Mouse (Mus musculus) stomach, embryonic 15.5 days (tissue): Measurements from ENCODE around the gene Adamts17. TPM values are rescaled to one million over a fixed set of nuclear protein-coding genes. Genes with fewer than 3 reads are reported as not detected.

Experiments
- ATAC-seq: fragments of 200-750 bp; cut with Nextera tagmentation; 2 replicates; pipeline ENCODE4 v1.8.0; 2017; ENCODE audit warnings: low read depth, moderate number of reproducible peaks, moderate TSS enrichment; ENCODE audit not compliant: insufficient read depth, low FRiP score
- H3K27ac ChIP-seq: fragments of 300-500 bp; sonication (generic); 2 replicates; pipeline ENCODE4 v1.5.1; 2015; ENCODE audit warnings: mild to moderate bottlenecking, inconsistent platforms
- H3K27me3 ChIP-seq: fragments of 300-500 bp; sonication (generic); replicated peaks from 2 replicates; pipeline ENCODE4 v1.6.1; 2015; ENCODE audit warnings: inconsistent platforms
- H3K36me3 ChIP-seq: fragments of 300-500 bp; sonication (generic); 2 replicates; pipeline ENCODE4 v1.6.1; 2015; ENCODE audit warnings: inconsistent platforms
- H3K4me1 ChIP-seq: fragments of 300-500 bp; sonication (generic); 2 replicates; pipeline ENCODE4 v1.6.1; 2015; ENCODE audit warnings: inconsistent platforms
- H3K4me2 ChIP-seq: fragments of 300-500 bp; sonication (generic); 2 replicates; pipeline ENCODE4 v1.6.1; 2015; ENCODE audit warnings: mild to moderate bottlenecking, inconsistent platforms
- H3K4me3 ChIP-seq: fragments of 300-500 bp; sonication (generic); replicated peaks from 2 replicates; pipeline ENCODE4 v1.5.1; 2015; ENCODE audit warnings: inconsistent platforms
- H3K9ac ChIP-seq: fragments of 300-500 bp; sonication (generic); 2 replicates; pipeline ENCODE4 v1.6.1; 2015; ENCODE audit warnings: inconsistent platforms
- H3K9me3 ChIP-seq: fragments of 300-500 bp; sonication (generic); 2 replicates; pipeline ENCODE4 v1.6.1; 2016; ENCODE audit warnings: inconsistent platforms
- WGBS: fragments of 180-500 bp; shearing (Covaris S2); methylation state at CpG from one replicate; pipeline ENCODE4 v1.1.7; 2015; 5-methylcytosine and 5-hydroxymethylcytosine counted together
- polyA plus RNA-seq: library from polyadenylated mRNA; unstranded; fragments of >200 nt; fragmentation: Nextera tagmentation; extraction: Ambion mirVana; gene quantifications from 2 replicates; pipeline ENCODE4 v1.2.1, GENCODE M21; 2015

The Adamts17 gene
- polyA plus RNA-seq, 1 experiment from 2014 or later, result 5.6 TPM

- no peak overlapping the region for H3K27ac ChIP-seq
- no peak overlapping the region for H3K4me2 ChIP-seq
- H3K9ac ChIP-seq, result no peak overlapping the region
- no peak for ATAC-seq
- H3K4me3 ChIP-seq, result no peak overlapping the region
- no peaks in the 10 kb centered on the region for H3K27me3 ChIP-seq
- peaks cover 12% of the 10 kb centered on the region for H3K4me1 ChIP-seq
- no peaks in the 10 kb centered on the region for H3K36me3 ChIP-seq
- WGBS, result 54% methylated on average over 9 of the region's 9 CpGs
- H3K9me3 ChIP-seq, result no peaks in the 10 kb centered on the region
Observed at GRCm38 (mm10) chr7:66847299-66847698, 7.8 kb downstream of the Adamts17 start.

DNA sequence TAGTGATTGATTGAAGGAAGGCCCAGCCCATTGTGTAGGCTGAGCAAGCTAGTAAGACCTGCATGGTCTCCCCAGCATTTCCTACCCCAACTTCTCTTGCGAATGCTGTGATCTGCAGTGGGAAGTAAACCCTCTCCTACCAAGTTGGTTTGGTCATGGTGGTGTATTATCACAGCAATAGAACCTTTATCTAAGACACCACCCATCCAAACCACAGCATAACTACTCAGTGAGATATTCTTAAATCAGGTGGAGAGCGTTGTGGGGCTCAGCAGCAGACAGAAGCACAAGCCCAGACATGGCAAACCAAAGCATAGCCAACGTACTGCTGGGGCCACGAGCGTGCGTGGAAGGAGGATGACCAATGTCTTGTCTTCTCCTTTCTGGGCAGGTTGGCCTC lies 9.8 kb downstream of the Adamts17 start:
- no peaks in the 10 kb centered on the region for H3K27me3 ChIP-seq
- H3K36me3 ChIP-seq, result no peaks in the 10 kb centered on the region
- no peaks in the 10 kb centered on the region for H3K4me1 ChIP-seq

DNA sequence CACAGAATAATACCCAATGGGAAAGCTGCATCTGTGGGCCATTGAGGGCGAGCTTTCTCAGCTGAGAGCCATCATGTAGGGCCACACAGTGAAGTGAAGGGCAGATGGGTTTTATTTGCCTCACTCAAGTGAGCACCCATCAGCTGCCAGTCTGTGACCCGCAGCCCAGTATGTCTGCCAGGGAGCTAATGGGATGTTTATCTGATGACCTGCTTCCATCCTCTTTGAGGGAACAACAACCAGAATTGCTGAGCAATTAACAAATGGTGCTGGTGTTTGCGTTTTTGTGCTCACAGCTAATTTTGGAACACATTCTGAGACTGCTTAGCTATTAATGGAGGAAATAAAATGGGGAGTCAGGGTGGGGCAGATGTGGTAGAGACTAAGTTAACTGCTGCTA lies 12.6 kb downstream of the Adamts17 start:
- 72% methylated on average over 3 of the region's 3 CpGs for WGBS

More for the DNA sequence above, 9.8 kb downstream of the Adamts17 start:
- no peak for ATAC-seq
- Histone ChIP-seq H3K4me3 (no peak overlapping the region), H3K4me2 (no peak overlapping the region), H3K27ac (no peak overlapping the region), H3K9me3 (no peaks in the 10 kb centered on the region), H3K9ac (no peak overlapping the region)
- whole genome bisulfite sequencing, result 92% methylated on average over 6 of the region's 6 CpGs

DNA sequence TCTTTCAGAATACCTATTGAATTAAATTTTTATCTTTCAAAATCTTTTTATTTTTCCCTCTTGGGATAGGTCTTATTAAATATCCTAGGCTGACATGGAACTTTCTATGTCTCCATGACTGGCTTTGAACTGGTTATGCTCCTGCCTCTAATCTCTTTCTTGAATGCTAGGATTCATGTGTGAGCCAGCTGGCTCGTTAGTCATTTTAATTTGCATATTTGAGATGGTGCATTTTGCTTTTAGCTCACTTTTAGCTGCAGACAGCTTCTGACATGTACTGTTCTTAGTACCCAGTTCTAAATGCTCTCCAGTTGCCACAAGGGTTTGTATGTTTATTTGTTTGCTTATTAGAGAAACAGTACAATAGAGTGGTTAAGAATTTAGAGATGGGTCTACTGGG lies 18.1 kb downstream of the Adamts17 start:
- Histone ChIP-seq H3K9ac (no peak overlapping the region), H3K4me3 (no peak overlapping the region), H3K36me3 (0 out of 2 replicates have a peak, but pooled peaks cover 2% of the 10 kb centered on the region), H3K27ac (no peak overlapping the region), H3K4me2 (no peak overlapping the region), H3K9me3 (no peaks in the 10 kb centered on the region), H3K27me3 (no peaks in the 10 kb centered on the region), H3K4me1 (no peaks in the 10 kb centered on the region)
- WGBS, result 80% methylated on average over 1 of the region's 1 CpGs
- ATAC-seq, result no peak

More for the DNA sequence above, 12.6 kb downstream of the Adamts17 start:
- Histone ChIP-seq H3K4me1 (no peaks in the 10 kb centered on the region), H3K36me3 (0 out of 2 replicates have a peak, but pooled peaks cover 2% of the 10 kb centered on the region), H3K4me2 (no peak overlapping the region), H3K27ac (no peak overlapping the region), H3K27me3 (no peaks in the 10 kb centered on the region), H3K4me3 (no peak overlapping the region), H3K9me3 (no peaks in the 10 kb centered on the region), H3K9ac (no peak overlapping the region)
- no peak for ATAC-seq

DNA sequence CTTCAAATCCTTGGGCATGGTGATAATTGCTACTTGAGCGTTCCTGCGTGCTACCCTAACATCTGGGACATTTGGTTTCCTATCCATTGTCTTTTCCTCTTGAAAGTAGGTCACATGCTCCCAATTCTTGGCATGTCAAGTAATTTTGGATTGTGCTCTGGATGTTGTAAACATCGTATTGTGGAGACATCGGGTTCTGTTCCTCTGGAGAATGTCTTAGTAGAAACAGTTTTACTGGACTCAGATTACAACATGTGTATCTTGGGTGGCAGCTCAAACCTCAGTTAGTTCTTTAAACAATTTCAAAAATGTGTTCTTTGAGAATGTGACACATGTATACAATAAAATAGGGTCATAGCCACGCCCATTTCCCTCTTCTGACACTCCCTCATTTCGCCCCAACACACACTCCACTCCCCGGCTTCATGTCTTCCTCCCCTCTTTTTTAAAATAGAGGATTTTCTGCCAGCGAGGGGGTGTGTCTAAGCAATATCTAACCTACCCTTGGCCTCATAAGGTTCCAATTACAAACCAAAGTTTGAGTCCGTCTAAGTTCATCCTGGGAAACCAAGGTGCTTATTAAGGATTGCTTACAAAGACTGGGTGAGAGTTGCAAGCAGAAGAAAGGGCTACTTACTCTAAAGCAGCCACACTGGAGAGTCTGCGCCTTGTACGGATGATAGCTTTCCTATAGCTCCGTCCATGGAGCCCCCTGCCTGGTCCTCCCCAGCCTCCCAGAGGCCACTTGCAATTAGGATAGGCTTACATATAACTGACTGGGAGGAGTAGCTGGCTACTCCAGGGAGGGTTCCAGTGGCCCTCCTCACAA lies 18.9 kb downstream of the Adamts17 start:
- Histone ChIP-seq H3K9ac (no peak overlapping the region), H3K4me2 (no peak overlapping the region), H3K36me3 (0 out of 2 replicates have a peak, but pooled peaks cover 2% of the 10 kb centered on the region), H3K27me3 (no peaks in the 10 kb centered on the region), H3K4me1 (no peaks in the 10 kb centered on the region), H3K9me3 (no peaks in the 10 kb centered on the region), H3K27ac (no peak overlapping the region), H3K4me3 (no peak overlapping the region)
- no peak for ATAC-seq
- WGBS, result 48% methylated on average over 12 of the region's 12 CpGs

- 87% methylated on average over 5 of the region's 5 CpGs for WGBS
- Histone ChIP-seq H3K27me3 (no peaks in the 10 kb centered on the region), H3K4me2 (no peak overlapping the region), H3K4me1 (no peaks in the 10 kb centered on the region), H3K4me3 (no peak overlapping the region), H3K27ac (no peak overlapping the region), H3K36me3 (0 out of 2 replicates have a peak, but pooled peaks cover 2% of the 10 kb centered on the region), H3K9me3 (no peaks in the 10 kb centered on the region), H3K9ac (no peak overlapping the region)
- ATAC-seq, result no peak
Observed at GRCm38 (mm10) chr7:66859220-66859619, 19.7 kb downstream of the Adamts17 start.

- Histone ChIP-seq H3K27me3 (no peaks in the 10 kb centered on the region), H3K4me2 (no peak overlapping the region), H3K4me3 (no peak overlapping the region), H3K36me3 (no peaks in the 10 kb centered on the region), H3K27ac (peak overlapping the region; percentile 90), H3K4me1 (peaks cover 17% of the 10 kb centered on the region), H3K9ac (no peak overlapping the region), H3K9me3 (no peaks in the 10 kb centered on the region)
- ATAC-seq, result no peak
- WGBS, result 54% methylated on average over 19 of the region's 19 CpGs
Observed at GRCm38 (mm10) chr7:66866944-66867718, 27.6 kb downstream of the Adamts17 start.

- 40% methylated on average over 13 of the region's 13 CpGs for WGBS
- Histone ChIP-seq H3K4me1 (peaks cover 21% of the 10 kb centered on the region), H3K9me3 (no peaks in the 10 kb centered on the region), H3K4me3 (no peak overlapping the region), H3K4me2 (no peak overlapping the region), H3K27ac (peak overlapping the region; percentile 90), H3K9ac (no peak overlapping the region), H3K36me3 (no peaks in the 10 kb centered on the region), H3K27me3 (no peaks in the 10 kb centered on the region)
- peak; percentile 49; the same call in 1 of the 2 replicates for ATAC-seq
Observed at GRCm38 (mm10) chr7:66867719-66868501, 28.4 kb downstream of the Adamts17 start.

DNA sequence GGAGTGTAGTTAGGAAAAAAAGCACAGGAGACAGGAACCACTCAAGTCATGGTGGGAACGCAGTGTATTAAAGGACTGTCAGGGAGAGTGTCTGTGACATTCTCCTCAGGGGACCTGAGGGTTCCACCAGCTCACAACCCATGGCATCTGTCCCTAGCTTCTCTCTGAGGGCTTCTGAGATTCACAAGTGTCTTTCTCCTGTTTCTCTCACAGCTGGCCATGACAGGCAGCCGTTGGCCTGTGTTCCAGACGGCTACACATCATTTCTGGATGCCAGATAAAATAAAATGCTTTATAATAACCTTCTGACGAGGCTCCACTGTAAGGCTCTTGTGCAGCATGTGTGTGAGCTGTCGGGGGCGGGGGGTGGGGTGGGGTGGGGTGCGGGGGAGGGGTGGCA lies 32.0 kb downstream of the Adamts17 start:
- Histone ChIP-seq H3K9ac (no peak overlapping the region), H3K4me3 (no peak overlapping the region), H3K4me1 (peaks cover 21% of the 10 kb centered on the region), H3K9me3 (no peaks in the 10 kb centered on the region), H3K36me3 (no peaks in the 10 kb centered on the region), H3K27me3 (no peaks in the 10 kb centered on the region), H3K4me2 (no peak overlapping the region), H3K27ac (peak overlapping the region; percentile 82)
- WGBS, result 45% methylated on average over 7 of the region's 7 CpGs
- peak; percentile 23; the same call in 1 of the 2 replicates for ATAC-seq

DNA sequence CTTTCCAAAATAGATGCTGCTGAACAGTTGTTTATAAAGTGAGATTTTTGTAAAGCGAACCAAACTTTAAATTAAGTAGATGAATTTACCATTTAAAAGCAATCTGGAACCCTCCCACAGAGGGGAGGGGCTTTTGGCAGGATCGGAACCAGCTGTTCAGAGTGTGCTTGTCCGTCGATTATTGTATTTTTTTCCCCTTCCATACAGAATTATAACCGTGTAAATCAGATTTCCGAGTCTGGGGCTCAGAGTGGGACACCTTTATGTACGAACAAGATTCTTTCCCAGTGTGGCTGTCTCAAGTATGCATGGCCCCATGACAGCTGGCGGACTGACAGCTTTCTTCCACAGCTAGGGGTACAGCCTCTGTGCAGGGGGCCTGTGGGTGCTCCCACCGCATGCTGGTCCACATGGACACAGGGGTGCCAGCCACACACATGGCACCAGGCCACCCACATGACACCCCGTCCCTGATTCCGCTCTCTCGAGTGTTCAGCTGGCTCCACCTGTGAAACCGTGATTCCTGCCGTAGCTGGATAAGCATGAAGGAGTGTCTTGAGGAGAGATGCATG lies 32.5 kb downstream of the Adamts17 start:
- 54% methylated on average over 14 of the region's 14 CpGs for WGBS
- Histone ChIP-seq H3K9ac (no peak overlapping the region), H3K4me3 (no peak overlapping the region), H3K27me3 (no peaks in the 10 kb centered on the region), H3K4me2 (no peak overlapping the region), H3K36me3 (no peaks in the 10 kb centered on the region), H3K27ac (peak overlapping the region; percentile 76), H3K9me3 (no peaks in the 10 kb centered on the region), H3K4me1 (peaks cover 16% of the 10 kb centered on the region; the same call in 1 of the 2 replicates)
- peak; percentile 33; the same call in 1 of the 2 replicates for ATAC-seq

DNA sequence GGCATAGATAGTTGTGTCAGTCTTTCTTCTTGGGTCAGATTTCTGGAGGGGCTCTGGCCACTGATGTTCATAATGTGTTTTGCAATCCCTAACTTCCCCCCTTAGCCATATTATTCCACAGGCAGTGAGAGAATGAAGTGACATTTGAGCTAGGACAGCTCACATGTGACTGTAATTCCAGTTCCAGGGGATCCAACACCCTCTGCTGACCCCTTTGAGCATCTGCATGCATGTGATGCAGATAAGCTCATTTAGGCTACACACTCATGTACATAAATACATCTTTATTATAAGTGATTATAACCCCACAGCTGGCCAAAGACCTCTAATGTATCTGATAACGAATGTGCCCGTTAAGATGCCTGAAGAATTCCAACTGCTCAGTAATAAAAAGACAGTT lies 33.7 kb downstream of the Adamts17 start:
- Histone ChIP-seq H3K36me3 (no peaks in the 10 kb centered on the region), H3K27ac (no peak overlapping the region), H3K4me3 (no peak overlapping the region), H3K9ac (no peak overlapping the region), H3K27me3 (no peaks in the 10 kb centered on the region), H3K4me1 (peaks cover 11% of the 10 kb centered on the region; the same call in 1 of the 2 replicates), H3K9me3 (no peaks in the 10 kb centered on the region), H3K4me2 (no peak overlapping the region)
- no peak for ATAC-seq
- WGBS, result 72% methylated on average over 2 of the region's 2 CpGs
